Mouse (Mus musculus) cerebellum, postnatal 25 days (tissue): ENCODE measurements at regions not wholly inside any gene's neighbourhood (a gene's known extent, or its start where the extent isn't known, plus 50 kb on each side); places are given as distances from the start of the nearest gene placed in this dataset.

Source experiments
- DNase-seq, 2 experiments: peaks; one replicate each; pipeline ENCODE4 v3.0.0; 2021; ENCODE audit warnings: mixed read lengths in 2 of 2

GRCm38 (mm10) chr10:24444572-24444971 is 150.7 kb upstream of the Ccn2 start:
- no peak for DNase-seq

- no peak for DNase-seq
Observed at GRCm38 (mm10) chr10:24445036-24445435, 150.2 kb upstream of the Ccn2 start.

GRCm38 (mm10) chr10:24446168-24446567 is 149.1 kb upstream of the Ccn2 start:
- DNase-seq = no peak

- no peak for DNase-seq
Observed at GRCm38 (mm10) chr10:24447135-24447534, 148.1 kb upstream of the Ccn2 start.

- DNase-seq = no peak
Observed at GRCm38 (mm10) chr10:24448001-24448561, 147.2 kb upstream of the Ccn2 start.

GRCm38 (mm10) chr10:24453507-24453906 is 141.7 kb upstream of the Ccn2 start:
- no peak for DNase-seq

- DNase-seq = no peak
Observed at GRCm38 (mm10) chr10:24458667-24459066, 136.6 kb upstream of the Ccn2 start.

- DNase-seq = no peak
Observed at GRCm38 (mm10) chr10:24463873-24464272, 131.4 kb upstream of the Ccn2 start.

- no peak for DNase-seq
Observed at GRCm38 (mm10) chr10:24464377-24464776, 130.9 kb upstream of the Ccn2 start.

GRCm38 (mm10) chr10:24469741-24470140 is 125.5 kb upstream of the Ccn2 start:
- no peak for DNase-seq

GRCm38 (mm10) chr10:24471521-24471920 is 123.7 kb upstream of the Ccn2 start:
- DNase-seq = no peak

GRCm38 (mm10) chr10:24476288-24476687 is 119.0 kb upstream of the Ccn2 start:
- no peak for DNase-seq

- DNase-seq = no peak
Observed at GRCm38 (mm10) chr10:24478535-24478934, 116.7 kb upstream of the Ccn2 start.

GRCm38 (mm10) chr10:24479148-24479547 is 116.1 kb upstream of the Ccn2 start:
- no peak for DNase-seq

GRCm38 (mm10) chr10:24481926-24482612 is 113.2 kb upstream of the Ccn2 start:
- no peak for DNase-seq

GRCm38 (mm10) chr10:24483053-24483452 is 112.2 kb upstream of the Ccn2 start:
- DNase-seq = no peak

- DNase-seq = no peak
Observed at GRCm38 (mm10) chr10:24484101-24484660, 111.1 kb upstream of the Ccn2 start.

GRCm38 (mm10) chr10:24485461-24485860 is 109.8 kb upstream of the Ccn2 start:
- DNase-seq = no peak

- no peak for DNase-seq
Observed at GRCm38 (mm10) chr10:24486224-24486623, 109.0 kb upstream of the Ccn2 start.

- DNase-seq = no peak
Observed at GRCm38 (mm10) chr10:24487915-24488314, 107.3 kb upstream of the Ccn2 start.

GRCm38 (mm10) chr10:24490432-24490831 is 104.8 kb upstream of the Ccn2 start:
- DNase-seq = no peak

- DNase-seq = no peak
Observed at GRCm38 (mm10) chr10:24491848-24492247, 103.4 kb upstream of the Ccn2 start.

- peak in 1 of 2 experiments; percentile 17 for DNase-seq
Observed at GRCm38 (mm10) chr10:24493392-24493791, 101.8 kb upstream of the Ccn2 start.

GRCm38 (mm10) chr10:24493936-24494335 is 101.3 kb upstream of the Ccn2 start:
- DNase-seq = no peak
